Mouse (Mus musculus) liver, postnatal 0 days (tissue): Measurements from ENCODE around the gene Gm37240.

Source experiments
- CTCF ChIP-seq: sonication (generic); IDR thresholded peaks from 2 replicates; pipeline ENCODE4 v1.5.1; 2016; ENCODE audit warnings: antibody characterized with exemption, low read depth
- EP300 ChIP-seq: IDR thresholded peaks from 2 replicates; pipeline ENCODE4 v1.6.1; 2016; ENCODE audit warnings: antibody characterized with exemption, low read depth, mild to moderate bottlenecking

DNA sequence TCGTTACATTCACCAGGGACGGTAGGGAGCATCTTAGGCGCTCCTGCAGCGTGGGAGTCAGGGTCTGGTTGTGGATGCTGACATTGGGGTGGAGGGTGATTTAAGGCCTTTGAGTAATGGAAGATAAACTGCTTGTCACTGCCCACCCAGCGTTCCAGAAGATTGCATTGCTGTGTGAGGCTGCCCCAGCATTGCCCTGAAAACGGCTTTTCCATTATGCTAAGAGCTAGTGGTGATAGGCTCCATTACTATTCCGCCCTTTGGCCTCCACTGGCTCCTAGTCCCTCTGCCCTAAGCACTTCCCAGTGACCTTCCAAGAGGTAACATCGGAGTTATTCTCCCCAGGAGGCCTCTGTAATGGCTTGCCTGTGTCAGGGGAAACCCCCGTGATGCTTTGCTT, 683.7 kb downstream of the Gm37240 start:
- TF ChIP-seq CTCF (no peak), EP300 (no peak)
